Mouse (Mus musculus) gastrocnemius, postnatal 4 days (tissue): ENCODE measurements around the gene Lrrc37a. TPM values are rescaled to one million over a fixed set of nuclear protein-coding genes. Genes with fewer than 3 reads are reported as not detected.
A peak's percentile ranks its signal among the peaks of the same experiment; 100 is the strongest.
"Not testable (repeated sequence)": the region's sequence is repeated elsewhere in the genome, so short reads cannot be mapped to it uniquely, and the experiment has no call there.

Experiments
- DNase-seq, 2 experiments: peaks; one replicate each; pipeline ENCODE4 v3.0.0; 2021 to 2022; ENCODE audit warnings: low spot score in 2 of 2, mixed read lengths in 2 of 2
- long read RNA-seq, 2 experiments: library from polyadenylated mRNA; stranded (forward); transcript quantifications; one replicate each; pipeline ENCODE4 v2.0.0; 2021
- total RNA-seq, 2 experiments: library from RNA; stranded (reverse); gene quantifications; 2 replicates each; pipeline ENCODE4 v1.2.3; 2021

Gene Lrrc37a
- total RNA-seq = not detected
- long read RNA-seq, experiment 1, partial matches to known transcripts = 0 of 1 reads
- long read RNA-seq, experiment 1, other reads (novel, unspliced or antisense) = 1 of 1 reads
- long read RNA-seq, experiment 2 = 0 reads

GRCm38 (mm10) chr11:103504497-103504896 is at the start of gene Lrrc37a:
Gene Lrrc37a, minus strand, starts transcription at chr11:103504597.
- DNase-seq = no peak

- DNase-seq = not testable (repeated sequence)
Measured at GRCm38 (mm10) chr11:103534973-103535372, 30.6 kb upstream of the Lrrc37a start.

- DNase-seq = no peak
Measured at GRCm38 (mm10) chr11:103512111-103512510, 7.7 kb upstream of the Lrrc37a start.

GRCm38 (mm10) chr11:103464443-103464842 is 40.0 kb downstream of the Lrrc37a start:
- no peak for DNase-seq

- not testable (repeated sequence) for DNase-seq
Measured at GRCm38 (mm10) chr11:103451105-103451504, 53.3 kb downstream of the Lrrc37a start.

GRCm38 (mm10) chr11:103449721-103450120 is 54.7 kb downstream of the Lrrc37a start:
- not testable (repeated sequence) for DNase-seq

GRCm38 (mm10) chr11:103443678-103444077 is 60.7 kb downstream of the Lrrc37a start:
- no peak for DNase-seq

- DNase-seq = no peak
Measured at GRCm38 (mm10) chr11:103436282-103436681, 68.1 kb downstream of the Lrrc37a start.

- DNase-seq = no peak
Measured at GRCm38 (mm10) chr11:103425031-103425430, 79.4 kb downstream of the Lrrc37a start.

- DNase-seq = no peak
Measured at GRCm38 (mm10) chr11:103419667-103420066, 84.7 kb downstream of the Lrrc37a start.

GRCm38 (mm10) chr11:103419226-103419625 is 85.2 kb downstream of the Lrrc37a start:
- DNase-seq = no peak

- no peak for DNase-seq
Measured at GRCm38 (mm10) chr11:103413516-103413915, 90.9 kb downstream of the Lrrc37a start.

- no peak for DNase-seq
Measured at GRCm38 (mm10) chr11:103412950-103413423, 91.4 kb downstream of the Lrrc37a start.

GRCm38 (mm10) chr11:103411981-103412949 is 92.1 kb downstream of the Lrrc37a start, which contains the start of gene Plekhm1:
Gene Plekhm1, minus strand, starts transcription at chr11:103412687.
- DNase-seq = peak; percentile 87 to 95

- no peak for DNase-seq
Measured at GRCm38 (mm10) chr11:103411301-103411700, 93.1 kb downstream of the Lrrc37a start.

GRCm38 (mm10) chr11:103408880-103409279 is 95.5 kb downstream of the Lrrc37a start:
- DNase-seq = no peak

GRCm38 (mm10) chr11:103407136-103407535 is 97.3 kb downstream of the Lrrc37a start:
- DNase-seq = not testable (repeated sequence)

GRCm38 (mm10) chr11:103406551-103406950 is 97.8 kb downstream of the Lrrc37a start:
- DNase-seq = no peak

GRCm38 (mm10) chr11:103405814-103406213 is 98.6 kb downstream of the Lrrc37a start:
- DNase-seq = no peak

GRCm38 (mm10) chr11:103404618-103405017 is 99.8 kb downstream of the Lrrc37a start:
- DNase-seq = no peak

- DNase-seq = no peak
Measured at GRCm38 (mm10) chr11:103403776-103404175, 100.6 kb downstream of the Lrrc37a start.

GRCm38 (mm10) chr11:103402738-103403137 is 101.7 kb downstream of the Lrrc37a start:
- DNase-seq = no peak
